ENCODE assay signal across 14 mouse cellular contexts in genomic region chr10:130322637-130323036, GRCm38 (mm10). TPM values are rescaled to one million over a fixed set of nuclear protein-coding genes. Genes with fewer than 3 reads are reported as not detected.
DNase-seq lines count a peak whose midpoint lies in the region; ATAC-seq and TF ChIP-seq lines count a peak whose summit lies in the region.
"Had no signal": no experiment of that assay in that cellular context is flagged by ENCODE, and none has a peak within 500 bp of the region (broad histone marks: within the 10 kb centered on the region; RNA-seq: fewer than 3 reads in every experiment).

TSS of gene Tespa1 (plus strand) at chr10:130322870.

- ATAC-seq in liver, embryonic 14.5 days (ENCODE audit: insufficient read depth): peak; percentile 61
- peak; percentile 98 for ATAC-seq in neutrophil, adult 5-6 weeks (ENCODE audit: extremely low read depth, insufficient number of reproducible peaks, low FRiP score, poor library complexity, severe bottlenecking)

- H3K9ac ChIP-seq in liver, adult 2 months (ENCODE audit: low read depth, low read length): no peak within 1 kb of the TSS
- H3K9ac ChIP-seq in liver, embryonic 14.5 days (replicated peaks): no peak within 1 kb of the TSS
- H3K9ac ChIP-seq: embryonic facial prominence, embryonic 12.5 days; lung, embryonic 15.5 days; stomach, embryonic 15.5 days had no signal

- no peak within 1 kb of the TSS for H3K4me2 ChIP-seq in liver, embryonic 14.5 days (ENCODE audit: low read depth)
- H3K4me2 ChIP-seq: embryonic facial prominence, embryonic 12.5 days; lung, embryonic 15.5 days; stomach, embryonic 15.5 days had no signal

- 66% methylated on average over 5 of the region's 5 CpGs for WGBS in liver, adult 2 months
- WGBS in liver, embryonic 14.5 days (ENCODE audit: insufficient replicate concordance): 17% methylated on average over 5 of the region's 5 CpGs
- WGBS in cerebellum, adult 2 months: 87% methylated on average over 5 of the region's 5 CpGs

- no peak for TF ChIP-seq EP300 in liver, embryonic 14.5 days (IDR thresholded peaks at IDR 0.05; ENCODE audit: low read depth)

- H3K27ac ChIP-seq in liver, adult 2 months (replicated peaks; ENCODE audit: insufficient read depth, low read depth, low read length): no peak within 1 kb of the TSS
- H3K27ac ChIP-seq in liver, embryonic 14.5 days: no peak within 1 kb of the TSS
- no peak within 1 kb of the TSS for H3K27ac ChIP-seq in cerebellum, adult 2 months (ENCODE audit: insufficient read depth, low read length)
- H3K27ac ChIP-seq: embryonic facial prominence, embryonic 12.5 days; lung, embryonic 15.5 days; stomach, embryonic 15.5 days had no signal

- peak; percentile 16 for DNase-seq in liver, adult 2 months (ENCODE audit: extremely low read depth, low read depth, low spot score)
- no peak for DNase-seq in liver
- no peak for DNase-seq in liver, embryonic 14.5 days (ENCODE audit: low read depth in 3 of 3, low spot score in 3 of 3)
- no peak for DNase-seq in layer of hippocampus, adult 9-11 months
- DNase-seq in cerebellum, adult 18-20 months: no peak
- DNase-seq in cerebellum, adult 2 months: no peak
- no peak for DNase-seq in left cerebral cortex, adult 8-10 months (ENCODE audit: low spot score in 2 of 2)
- DNase-seq: heart, postnatal 4 days; kidney, postnatal 25 days had no signal

- TF ChIP-seq CTCF in liver, adult 2 months (IDR thresholded peaks at IDR 0.05; ENCODE audit: low read depth, low read length): no peak
- TF ChIP-seq CTCF in liver, embryonic 14.5 days (IDR thresholded peaks at IDR 0.05; ENCODE audit: low read depth): no peak
- TF ChIP-seq CTCF in cerebellum, adult 2 months (IDR thresholded peaks at IDR 0.05; ENCODE audit: borderline replicate concordance, insufficient read depth, low read depth, low read length): no peak

- no peaks in the 10 kb centered on the region for H3K9me3 ChIP-seq in liver, embryonic 14.5 days (ENCODE audit: control insufficient read depth, low read length)
- H3K9me3 ChIP-seq: embryonic facial prominence, embryonic 12.5 days; lung, embryonic 15.5 days; stomach, embryonic 15.5 days had no signal

- no peak for TF ChIP-seq POLR2A in liver, adult 2 months (IDR thresholded peaks at IDR 0.05; ENCODE audit: extremely low read depth, insufficient read depth, low read length)
- TF ChIP-seq POLR2A in cerebellum, adult 2 months (IDR thresholded peaks at IDR 0.05; ENCODE audit: borderline replicate concordance, insufficient read depth, low read length): no peak

- no peaks in the 10 kb centered on the region for H3K36me3 ChIP-seq in liver, adult 2 months (ENCODE audit: control insufficient read depth, insufficient read depth, low read length)
- no peaks in the 10 kb centered on the region for H3K36me3 ChIP-seq in liver, embryonic 14.5 days (replicated peaks; ENCODE audit: control insufficient read depth, insufficient read depth, low read depth)
- H3K36me3 ChIP-seq: embryonic facial prominence, embryonic 12.5 days; lung, embryonic 15.5 days; stomach, embryonic 15.5 days had no signal

- H3K79me2 ChIP-seq in liver, adult 2 months (ENCODE audit: control insufficient read depth, insufficient read depth, low read length): no peaks in the 10 kb centered on the region

- H3K4me1 ChIP-seq in liver, adult 2 months (ENCODE audit: control insufficient read depth, insufficient read depth, low read length): no peaks in the 10 kb centered on the region
- no peaks in the 10 kb centered on the region for H3K4me1 ChIP-seq in liver, embryonic 14.5 days (replicated peaks; ENCODE audit: control insufficient read depth in 2 of 2, insufficient read depth in 2 of 2, low read length in 1 of 2)
- H3K4me1 ChIP-seq in cerebellum, adult 2 months (ENCODE audit: control insufficient read depth, insufficient read depth, low read length): no peaks in the 10 kb centered on the region
- H3K4me1 ChIP-seq: embryonic facial prominence, embryonic 12.5 days; lung, embryonic 15.5 days; stomach, embryonic 15.5 days had no signal

- no peaks in the 10 kb centered on the region for H3K27me3 ChIP-seq in liver, adult 2 months (ENCODE audit: control insufficient read depth, insufficient read depth, low read length)
- H3K27me3 ChIP-seq in liver, embryonic 14.5 days (ENCODE audit: control insufficient read depth, insufficient read depth, low read length): no peaks in the 10 kb centered on the region
- H3K27me3 ChIP-seq in cerebellum, adult 2 months (ENCODE audit: control insufficient read depth, insufficient read depth, low read length): no peaks in the 10 kb centered on the region
- H3K27me3 ChIP-seq: embryonic facial prominence, embryonic 12.5 days; lung, embryonic 15.5 days; stomach, embryonic 15.5 days had no signal

- no peak within 1 kb of the TSS for H3K4me3 ChIP-seq in liver, adult 2 months (ENCODE audit: insufficient read depth, low read depth, low read length)
- H3K4me3 ChIP-seq in liver, embryonic 14.5 days (ENCODE audit: insufficient read depth in 1 of 2, low read depth in 2 of 2, low read length in 2 of 2): no peak within 1 kb of the TSS
- H3K4me3 ChIP-seq in cerebellum, adult 2 months (replicated peaks; ENCODE audit: insufficient read depth, low read depth, low read length): no peak within 1 kb of the TSS
- H3K4me3 ChIP-seq: embryonic facial prominence, embryonic 12.5 days; lung, embryonic 15.5 days; stomach, embryonic 15.5 days had no signal

RNA-seq across cellular contexts. Expression of gene Tespa1, which starts in this region (rescaled TPM):
- total RNA-seq in liver, adult 2 months (2014; rRNA removed): 0.74 and 1.0 TPM in 2 replicates
- 0.06 and 0.11 TPM in 2 replicates for polyA plus RNA-seq in liver, adult 2 months (2012; rRNA removed)
- polyA plus RNA-seq in liver, embryonic 14.5 days (2012; rRNA removed): 0.71 and 1.3 TPM in 2 replicates
- 0.93 and 1.2 TPM in 2 replicates for polyA plus RNA-seq in liver, embryonic 14.5 days (2014; fragmentation: Nextera tagmentation; extraction: Ambion mirVana)
- 70.0 and 70.5 TPM in 2 replicates for total RNA-seq in neutrophil, adult 5-6 weeks (2017)
- polyA plus RNA-seq in cerebellum, adult 2 months (2012; rRNA removed): 0.06 and 0.11 TPM in 2 replicates
- 1 to 10 TPM; 1.8 to 2.4 (median 2.1) TPM for total RNA-seq in left cerebral cortex, adult 8-10 months (2022)
- polyA plus RNA-seq: neural tube, embryonic 14.5 days had no signal

Comparison
In these comparisons a context has a peak if more than half of its experiments do, and no peak if none do; other contexts are left out.
1. RNA of gene Tespa1 (total RNA-seq): 70.0 to 70.5 TPM in neutrophil, adult 5-6 weeks; 1.8 to 2.4 TPM in left cerebral cortex, adult 8-10 months and 0.74 to 1.0 TPM in liver, adult 2 months; every median in the first group is over 10 times any median in the second.